In genomic region chr4:141713598-141714142, GRCm38 (mm10) we compare ENCODE assay signal across 36 mouse cellular contexts. TPM values are rescaled to one million over a fixed set of nuclear protein-coding genes. Genes with fewer than 3 reads are reported as not detected.
DNase-seq lines count a peak whose midpoint lies in the region; ATAC-seq and TF ChIP-seq lines count a peak whose summit lies in the region.
"Had no signal": no experiment of that assay in that cellular context is flagged by ENCODE, and none has a peak within 500 bp of the region (broad histone marks: within the 10 kb centered on the region; RNA-seq: fewer than 3 reads in every experiment).

No protein-coding gene starts in this region.

- H3K36me3 ChIP-seq in MEL (ENCODE audit: control insufficient read depth in 1 of 2, insufficient read depth in 2 of 2, low read length in 2 of 2) = peaks cover 23 to 29% of the 10 kb centered on the region in 2 experiments
- H3K36me3 ChIP-seq in splenic B cell, adult 2 months (ENCODE audit: control insufficient read depth, insufficient read depth, low read length, poor library complexity, severe bottlenecking) = no peaks in the 10 kb centered on the region; the same call in none of the 2 replicates
- H3K36me3 ChIP-seq in heart, embryonic 11.5 days (ENCODE audit: control insufficient read depth, insufficient read depth, low read length) = peaks cover 25% of the 10 kb centered on the region

- no peak for TF ChIP-seq CTCF in MEL (IDR thresholded peaks at IDR 0.05 in 2 of 3, conservative IDR thresholded peaks at IDR 0.05 in 1 of 3; ENCODE audit: control insufficient read depth in 1 of 3, insufficient read depth in 1 of 3, low read depth in 2 of 3, low read length in 3 of 3, poor library complexity in 1 of 3, severe bottlenecking in 1 of 3)

- peak overlapping the region; percentile 44 for H3K27ac ChIP-seq in MEL (ENCODE audit: control insufficient read depth, low read depth, low read length)
- H3K27ac ChIP-seq in heart, embryonic 11.5 days (ENCODE audit: low read depth, low read length) = no peak overlapping the region
- H3K27ac ChIP-seq: embryonic facial prominence, embryonic 12.5 days; forebrain, embryonic 15.5 days; hindbrain, postnatal 0 days; intestine, embryonic 15.5 days; liver, embryonic 15.5 days had no signal

- H3K9ac ChIP-seq in MEL (ENCODE audit: control insufficient read depth, low read depth, low read length, poor library complexity, severe bottlenecking) = no peak overlapping the region
- H3K9ac ChIP-seq in heart, embryonic 11.5 days (ENCODE audit: low read depth, low read length) = no peak overlapping the region
- H3K9ac ChIP-seq: embryonic facial prominence, embryonic 12.5 days; forebrain, embryonic 15.5 days; intestine, embryonic 15.5 days; liver, embryonic 15.5 days had no signal

- H3K27me3 ChIP-seq in MEL (ENCODE audit: control insufficient read depth in 1 of 2, insufficient read depth in 2 of 2, low read length in 2 of 2) = no peaks in the 10 kb centered on the region
- H3K27me3 ChIP-seq in splenic B cell, adult 2 months (ENCODE audit: control insufficient read depth, insufficient read depth, low read length, poor library complexity, severe bottlenecking) = no peaks in the 10 kb centered on the region
- H3K27me3 ChIP-seq in heart, embryonic 11.5 days (ENCODE audit: control insufficient read depth, insufficient read depth, low read length) = no peaks in the 10 kb centered on the region
- H3K27me3 ChIP-seq: embryonic facial prominence, embryonic 12.5 days; forebrain, embryonic 15.5 days; intestine, embryonic 15.5 days; liver, embryonic 15.5 days; Patski had no signal

- peak; percentile 88 for ATAC-seq in granulocyte monocyte progenitor cell, adult 5-6 weeks (replicated peaks; ENCODE audit: poor library complexity, severe bottlenecking)
- no peak for ATAC-seq in heart, embryonic 11.5 days (replicated peaks; ENCODE audit: insufficient number of reproducible peaks, low FRiP score, low TSS enrichment)
- ATAC-seq: forebrain, embryonic 15.5 days; hindbrain, postnatal 0 days; intestine, embryonic 15.5 days; midbrain, embryonic 16.5 days; Patski had no signal

- TF ChIP-seq EP300 in MEL (IDR thresholded peaks at IDR 0.05; ENCODE audit: low read depth in 1 of 2, low read length in 2 of 2) = peak; percentile 11 to 73; a peak in 1 of 4 replicates

- no peak for TF ChIP-seq RAD21 in MEL (IDR thresholded peaks at IDR 0.05; ENCODE audit: low read depth, low read length)

- H3K4me2 ChIP-seq in heart, embryonic 11.5 days = no peak overlapping the region
- H3K4me2 ChIP-seq: embryonic facial prominence, embryonic 12.5 days; forebrain, embryonic 15.5 days; intestine, embryonic 15.5 days; liver, embryonic 15.5 days; midbrain, embryonic 11.5 days had no signal

- no peaks in the 10 kb centered on the region for H3K9me3 ChIP-seq in MEL (replicated peaks; ENCODE audit: insufficient read depth, low read length)
- no peaks in the 10 kb centered on the region for H3K9me3 ChIP-seq in heart, embryonic 11.5 days (replicated peaks; ENCODE audit: control insufficient read depth, low read length)
- H3K9me3 ChIP-seq: embryonic facial prominence, embryonic 12.5 days; forebrain, embryonic 15.5 days; intestine, embryonic 15.5 days; liver, embryonic 15.5 days had no signal

- peaks cover 42% of the 10 kb centered on the region for H3K79me2 ChIP-seq in MEL (ENCODE audit: control insufficient read depth, insufficient read depth, low read length, poor library complexity)

- no peak overlapping the region for H3K4me3 ChIP-seq in MEL (ENCODE audit: control insufficient read depth in 1 of 2, insufficient read depth in 1 of 2, low read depth in 2 of 2, low read length in 2 of 2)
- H3K4me3 ChIP-seq in heart, embryonic 11.5 days (ENCODE audit: low read depth, low read length) = no peak overlapping the region
- H3K4me3 ChIP-seq: embryonic facial prominence, embryonic 12.5 days; forebrain, embryonic 15.5 days; intestine, embryonic 15.5 days; liver, embryonic 15.5 days had no signal

- WGBS in heart, embryonic 11.5 days (ENCODE audit: insufficient replicate concordance) = 81% methylated on average over 5 of the region's 5 CpGs

- TF ChIP-seq POLR2A in MEL (IDR thresholded peaks at IDR 0.05; ENCODE audit: control insufficient read depth in 1 of 2, insufficient read depth in 1 of 2, low read depth in 1 of 2, low read length in 2 of 2, poor library complexity in 1 of 2) = 0 out of 4 replicates have a peak, but pooled peaks of 1 of the 2 experiments have one; percentile 19

- peak; percentile 16 to 36 for DNase-seq in spleen, postnatal 36 days (ENCODE audit: low spot score in 2 of 2)
- DNase-seq in spleen, adult 12 weeks (ENCODE audit: low spot score) = no peak
- peak; percentile 59 for DNase-seq in MEL (ENCODE audit: low read depth, low spot score)
- DNase-seq in splenic B cell, adult 2 months (ENCODE audit: low read depth, low spot score) = peak; percentile 43
- no peak for DNase-seq in kidney, adult 8-10 months
- no peak for DNase-seq in MN1 (ENCODE audit: low spot score)
- DNase-seq: adrenal gland, postnatal 14 days; cerebellum, adult 18-20 months; cerebellum, postnatal 25 days; embryo, embryonic 11 days; heart, postnatal 14 days; kidney, adult 2 months; kidney, postnatal 4 days; layer of hippocampus, postnatal 36 days; lung, postnatal 4 days; right cerebral cortex, adult 18-20 months; thymus, postnatal 14 days had no signal

- H3K4me1 ChIP-seq in MEL (ENCODE audit: control insufficient read depth in 1 of 2, insufficient read depth in 2 of 2, low read length in 2 of 2) = peaks cover 18 to 25% of the 10 kb centered on the region in 2 experiments
- H3K4me1 ChIP-seq in heart, embryonic 11.5 days (ENCODE audit: control insufficient read depth, insufficient read depth, low read length) = 0 out of 2 replicates have a peak, but pooled peaks cover 3% of the 10 kb centered on the region
- H3K4me1 ChIP-seq: forebrain, embryonic 15.5 days had no signal

TF ChIP-seq in MEL, 35 proteins besides CTCF, POLR2A, EP300 and RAD21:
- TF ChIP-seq TCF12 (IDR thresholded peaks at IDR 0.05; ENCODE audit: low read depth, low read length) (no peak), TAL1 (IDR thresholded peaks at IDR 0.05; ENCODE audit: low read length) (peak; percentile 51), GATA1 (IDR thresholded peaks at IDR 0.05; ENCODE audit: low read depth, low read length) (peak; percentile 30; the same call in 1 of the 2 replicates), MYC (IDR thresholded peaks at IDR 0.05; ENCODE audit: low read depth, low read length) (peak; percentile 30; the same call in 1 of the 2 replicates), ETS1 (IDR thresholded peaks at IDR 0.05; ENCODE audit: low read depth, low read length) (peak; percentile 60), MEF2A (IDR thresholded peaks at IDR 0.05; ENCODE audit: extremely low read depth, insufficient replicate concordance, low read depth, low read length, poor library complexity, severe bottlenecking) (no peak), RCOR1 (IDR thresholded peaks at IDR 0.05; ENCODE audit: low read depth, low read length) (peak; percentile 22; the same call in 1 of the 2 replicates)
TF ChIP-seq in MEL: peak in this region for 5.

RNA-seq across cellular contexts. Expression of gene Ddi2, which starts 9.5 kb away (rescaled TPM):
- 37.6 and 40.7 TPM in 2 replicates for total RNA-seq in MEL (2012; rRNA removed)
- polyA plus RNA-seq in MEL (2012; ENCODE audit: insufficient read depth in 1 of 2, insufficient read length in 2 of 2, low read depth in 1 of 2, low replicate concordance in 2 of 2, missing spikeins in 1 of 2) = 10 to 100 TPM in 1 of 2 experiments, not detected in 1; 42.8 TPM
- 27.4 and 32.9 TPM in 2 replicates for total RNA-seq in granulocyte monocyte progenitor cell, adult 5-6 weeks (2014; fragmentation: Nextera tagmentation)
- total RNA-seq in granulocyte monocyte progenitor cell, adult 5-6 weeks (2017) = 26.8 and 32.7 TPM in 2 replicates
- polyA plus RNA-seq in heart, embryonic 11.5 days (2014; fragmentation: Nextera tagmentation; extraction: Ambion mirVana) = 13.5 and 13.7 TPM in 2 replicates

RNA-seq across cellular contexts. Expression of gene Rsc1a1, which starts 28.3 kb away (rescaled TPM):
- total RNA-seq in MEL (2012; rRNA removed) = 7.7 and 8.8 TPM in 2 replicates
- polyA plus RNA-seq in MEL (2012; ENCODE audit: insufficient read depth in 1 of 2, insufficient read length in 2 of 2, low read depth in 1 of 2, low replicate concordance in 2 of 2, missing spikeins in 1 of 2) = not detected
- total RNA-seq in granulocyte monocyte progenitor cell, adult 5-6 weeks (2014; fragmentation: Nextera tagmentation) = 6.8 and 15.2 TPM in 2 replicates
- total RNA-seq in granulocyte monocyte progenitor cell, adult 5-6 weeks (2017) = 9.5 and 11.3 TPM in 2 replicates
- 1.5 TPM in 1 of 2 replicates, not detected in the other for polyA plus RNA-seq in heart, embryonic 11.5 days (2014; fragmentation: Nextera tagmentation; extraction: Ambion mirVana)
- total RNA-seq: heart, postnatal 14 days; layer of hippocampus, postnatal 36 days had no signal
- polyA plus RNA-seq: embryonic facial prominence, embryonic 12.5 days; forebrain, embryonic 15.5 days; hindbrain, postnatal 0 days; intestine, embryonic 15.5 days; kidney, postnatal 0 days; lung, embryonic 16.5 days; neural tube, embryonic 11.5 days; stomach, embryonic 16.5 days had no signal

RNA-seq across cellular contexts. Expression of gene Agmat, which starts 32.8 kb away (rescaled TPM):
- total RNA-seq in MEL (2012; rRNA removed) = 0.12 TPM in 1 of 2 replicates, not detected in the other
- polyA plus RNA-seq in MEL (2012; ENCODE audit: insufficient read depth in 1 of 2, insufficient read length in 2 of 2, low read depth in 1 of 2, low replicate concordance in 2 of 2, missing spikeins in 1 of 2) = under 1 TPM in 1 of 2 experiments, not detected in 1; 0.07 TPM
- not detected in 2 replicates for total RNA-seq in granulocyte monocyte progenitor cell, adult 5-6 weeks (2014; fragmentation: Nextera tagmentation)
- total RNA-seq in granulocyte monocyte progenitor cell, adult 5-6 weeks (2017) = not detected in 2 replicates
- polyA plus RNA-seq in heart, embryonic 11.5 days (2014; fragmentation: Nextera tagmentation; extraction: Ambion mirVana) = 0.80 and 1.0 TPM in 2 replicates
- total RNA-seq: gastrocnemius, adult 18-20 months; hindbrain, postnatal 0 days; layer of hippocampus, adult 8-10 months; neutrophil, adult 5-6 weeks had no signal
- polyA plus RNA-seq: embryonic facial prominence, embryonic 12.5 days; forebrain, embryonic 15.5 days; hindbrain, embryonic 11.5 days; midbrain, embryonic 11.5 days; midbrain, embryonic 16.5 days; neural tube, embryonic 11.5 days; Patski; urinary bladder, adult 2 months had no signal

RNA-seq across cellular contexts. Expression of gene Plekhm2, which starts 49.0 kb away (rescaled TPM):
- total RNA-seq in MEL (2012; rRNA removed) = 4.8 and 6.5 TPM in 2 replicates
- 10 to 100 TPM in 1 of 2 experiments, not detected in 1; 15.4 TPM for polyA plus RNA-seq in MEL (2012; ENCODE audit: insufficient read depth in 1 of 2, insufficient read length in 2 of 2, low read depth in 1 of 2, low replicate concordance in 2 of 2, missing spikeins in 1 of 2)
- 11.5 and 17.0 TPM in 2 replicates for total RNA-seq in granulocyte monocyte progenitor cell, adult 5-6 weeks (2014; fragmentation: Nextera tagmentation)
- 7.2 and 11.2 TPM in 2 replicates for total RNA-seq in granulocyte monocyte progenitor cell, adult 5-6 weeks (2017)
- 3.5 and 3.9 TPM in 2 replicates for polyA plus RNA-seq in heart, embryonic 11.5 days (2014; fragmentation: Nextera tagmentation; extraction: Ambion mirVana)

Comparison
In these comparisons a context has a peak if more than half of its experiments do, and no peak if none do; other contexts are left out.
1. DNase-seq: peak in spleen, postnatal 36 days (2 of 2), MEL (single experiment) and splenic B cell, adult 2 months (single experiment); none in spleen, adult 12 weeks (single experiment), kidney, adult 8-10 months (0 of 2) and MN1 (single experiment).